Mouse (Mus musculus) E14TG2a.4 (cell line): ENCODE measurements around the gene Hist4h4.

Source experiments
- CTCF ChIP-seq: conservative IDR thresholded peaks from 2 replicates; pipeline ENCODE4 v1.5.1; 2014; ENCODE audit warnings: low read length
- NANOG ChIP-seq: IDR thresholded peaks from 2 replicates; pipeline ENCODE4 v1.6.1; 2014; ENCODE audit warnings: borderline replicate concordance, low read length, mixed read lengths
- POU5F1 ChIP-seq: IDR thresholded peaks from 2 replicates; pipeline ENCODE4 v1.6.1; 2014; ENCODE audit warnings: low read length, borderline replicate concordance

DNA sequence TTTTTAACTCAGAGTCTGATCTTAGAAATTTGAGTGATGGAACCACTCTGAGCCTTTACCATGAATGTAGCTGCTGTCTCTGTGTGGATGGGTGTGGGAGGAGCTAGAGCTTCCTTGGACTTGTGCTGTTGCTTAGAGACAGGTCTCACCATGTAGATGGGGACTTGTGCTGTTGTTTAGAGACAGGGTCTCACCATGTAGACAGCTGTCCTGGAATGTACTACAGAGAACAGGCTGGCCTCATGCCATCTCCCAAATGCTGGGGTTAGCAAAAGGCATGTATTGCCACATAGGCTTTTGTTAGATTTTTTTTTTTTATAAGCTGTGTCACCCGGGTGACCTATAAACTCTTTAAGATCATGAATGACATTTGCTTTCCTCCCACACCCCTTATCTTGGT lies 40.3 kb downstream of the Hist4h4 start:
- no peak for TF ChIP-seq CTCF
- no peak for TF ChIP-seq POU5F1
- TF ChIP-seq NANOG = no peak
